Mouse (Mus musculus): Measurements from ENCODE around the gene Casz1. TPM values are rescaled to one million over a fixed set of nuclear protein-coding genes. Genes with fewer than 3 reads are reported as not detected.
A peak's percentile ranks its signal among the peaks of the same experiment; 100 is the strongest.

The Casz1 gene
- polyA plus RNA-seq, 1 experiment = 1.3 TPM

DNA sequence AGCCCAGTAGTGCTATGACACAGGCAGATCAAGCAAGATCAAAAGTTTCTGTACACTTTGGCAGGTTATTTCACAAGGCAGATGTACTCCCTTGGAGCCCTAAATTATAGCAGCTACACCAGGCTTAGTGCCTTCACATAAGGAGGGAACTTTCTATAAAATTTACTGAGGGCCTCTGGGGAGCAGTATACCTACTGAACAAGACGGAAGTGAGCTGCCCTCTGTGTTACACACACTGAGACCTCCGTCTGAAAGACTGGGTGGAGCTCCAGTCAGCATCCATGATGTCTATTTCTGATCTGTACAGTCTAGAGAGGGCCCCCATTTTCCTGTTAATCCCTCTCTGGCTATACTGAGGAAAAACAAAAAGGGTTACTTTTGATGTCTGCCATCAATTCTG, 185.8 kb downstream of the Casz1 start:
- Histone ChIP-seq H3K27ac (ENCODE audit: insufficient read depth, low read depth, low read length) (no peak overlapping the region), H3K4me1 (ENCODE audit: control insufficient read depth, insufficient read depth, low read length) (peaks cover 25% of the 10 kb centered on the region), H3K4me3 (ENCODE audit: insufficient read depth, low read length) (no peak overlapping the region)
- no peak for TF ChIP-seq CTCF (IDR thresholded peaks at IDR 0.05; ENCODE audit: low read depth, low read length)
- no peak for TF ChIP-seq POLR2A (IDR thresholded peaks at IDR 0.05; ENCODE audit: borderline replicate concordance, low read depth, low read length)

- H3K27ac ChIP-seq (ENCODE audit: insufficient read depth, low read depth, low read length) = 0 out of 2 replicates have a peak overlapping the region, but pooled peaks have one; percentile 21
- H3K4me1 ChIP-seq (ENCODE audit: control insufficient read depth, insufficient read depth, low read length) = peaks cover 27% of the 10 kb centered on the region
- H3K4me3 ChIP-seq (ENCODE audit: insufficient read depth, low read length) = no peak overlapping the region
- TF ChIP-seq CTCF (IDR thresholded peaks at IDR 0.05; ENCODE audit: low read depth, low read length) (no peak), POLR2A (IDR thresholded peaks at IDR 0.05; ENCODE audit: borderline replicate concordance, low read depth, low read length) (no peak)
These were observed 189.7 kb downstream of the Casz1 start for GRCm38 (mm10) chr4:148993948-148994347.

GRCm38 (mm10) chr4:149000746-149001145, 196.5 kb downstream of the Casz1 start:
- H3K4me1 ChIP-seq (ENCODE audit: control insufficient read depth, insufficient read depth, low read length) = peaks cover 17% of the 10 kb centered on the region
- no peak overlapping the region for H3K27ac ChIP-seq (ENCODE audit: insufficient read depth, low read depth, low read length)
- TF ChIP-seq CTCF (IDR thresholded peaks at IDR 0.05; ENCODE audit: low read depth, low read length) (no peak), POLR2A (IDR thresholded peaks at IDR 0.05; ENCODE audit: borderline replicate concordance, low read depth, low read length) (no peak)
- no peak overlapping the region for H3K4me3 ChIP-seq (ENCODE audit: insufficient read depth, low read length)

DNA sequence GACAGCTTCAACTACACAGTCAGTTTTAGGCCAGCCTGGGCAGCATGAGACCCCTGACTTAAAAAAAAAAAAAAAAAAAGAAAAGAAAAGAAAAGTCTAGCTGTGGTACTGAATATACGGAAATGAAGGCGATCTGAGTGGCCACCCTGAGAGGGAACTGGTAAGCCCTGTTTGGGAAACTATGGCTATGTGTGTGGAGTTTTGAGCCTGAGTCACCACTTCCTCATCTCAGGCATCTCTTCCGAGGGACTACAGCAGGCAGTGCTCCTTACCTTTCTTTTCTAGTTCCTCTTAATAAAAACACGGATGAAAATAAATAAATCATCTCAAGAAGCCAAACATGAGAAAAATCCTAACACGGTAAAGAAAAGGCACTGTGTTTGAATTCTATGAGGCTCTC, 197.3 kb downstream of the Casz1 start:
- no peak overlapping the region for H3K4me3 ChIP-seq (ENCODE audit: insufficient read depth, low read length)
- no peak for TF ChIP-seq CTCF (IDR thresholded peaks at IDR 0.05; ENCODE audit: low read depth, low read length)
- no peak for TF ChIP-seq POLR2A (IDR thresholded peaks at IDR 0.05; ENCODE audit: borderline replicate concordance, low read depth, low read length)

DNA sequence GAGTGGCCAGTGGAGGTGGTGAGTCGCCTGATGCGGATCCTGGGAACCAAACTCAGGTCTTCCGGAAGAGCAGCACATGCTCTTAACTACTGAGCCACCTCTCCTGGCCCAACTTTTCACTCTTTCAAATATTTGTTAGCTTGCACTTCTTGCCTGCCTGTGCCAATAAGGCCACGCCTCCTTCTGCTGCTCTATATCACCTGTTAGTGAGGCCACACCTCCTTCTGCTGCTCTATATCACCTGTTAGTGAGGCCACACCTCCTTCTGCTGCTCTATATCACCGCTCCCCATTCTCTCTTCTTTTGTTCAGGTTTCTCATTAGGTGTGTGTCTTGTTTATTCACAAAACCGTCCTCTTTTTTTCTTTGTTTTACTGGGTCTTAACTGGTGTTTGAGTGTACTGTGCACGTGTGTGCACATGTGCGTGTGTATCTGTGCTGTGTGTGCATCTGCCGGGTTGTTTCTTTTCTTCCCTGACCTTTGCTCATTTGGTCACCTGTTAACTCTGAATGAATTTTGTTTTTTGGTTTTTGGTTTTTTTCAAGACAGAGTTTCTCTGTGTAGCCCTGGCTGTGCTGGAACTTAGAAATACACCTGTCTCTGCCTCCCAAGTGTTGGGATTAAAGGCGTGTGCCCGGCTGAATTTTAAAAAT, 198.3 kb downstream of the Casz1 start:
- Histone ChIP-seq H3K4me1 (ENCODE audit: control insufficient read depth, insufficient read depth, low read length) (peaks cover 12% of the 10 kb centered on the region), H3K27ac (ENCODE audit: insufficient read depth, low read depth, low read length) (no peak overlapping the region), H3K4me3 (ENCODE audit: insufficient read depth, low read length) (no peak overlapping the region)
- no peak for TF ChIP-seq POLR2A (IDR thresholded peaks at IDR 0.05; ENCODE audit: borderline replicate concordance, low read depth, low read length)
- TF ChIP-seq CTCF (IDR thresholded peaks at IDR 0.05; ENCODE audit: low read depth, low read length) = no peak

More for the DNA sequence above, 197.3 kb downstream of the Casz1 start:
- H3K4me1 ChIP-seq (ENCODE audit: control insufficient read depth, insufficient read depth, low read length) = peaks cover 17% of the 10 kb centered on the region
- no peak overlapping the region for H3K27ac ChIP-seq (ENCODE audit: insufficient read depth, low read depth, low read length)

Other genes with a start within 250 kb of the Casz1 start
- 35.1 and 36.9 TPM in 2 replicates for gene Exosc10, start 246.0 kb upstream of the Casz1 start, polyA plus RNA-seq (2012; ENCODE audit: insufficient read depth, insufficient read length, missing spikeins)
- 7.3 and 9.3 TPM in 2 replicates for gene Srm, start 212.9 kb upstream of the Casz1 start, polyA plus RNA-seq (2012; ENCODE audit: insufficient read depth, insufficient read length, missing spikeins)
- gene Masp2, start 201.9 kb upstream of the Casz1 start, polyA plus RNA-seq (2012; ENCODE audit: insufficient read depth, insufficient read length, missing spikeins) = not detected in 2 replicates
- 180 and 197 TPM in 2 replicates for gene Tardbp, start 177.4 kb upstream of the Casz1 start, polyA plus RNA-seq (2012; ENCODE audit: insufficient read depth, insufficient read length, missing spikeins)
- gene Gm572, start 161.1 kb upstream of the Casz1 start, polyA plus RNA-seq (2012; ENCODE audit: insufficient read depth, insufficient read length, missing spikeins) = not detected in 2 replicates